Mouse (Mus musculus): ENCODE measurements at regions not wholly inside any gene's neighbourhood (a gene's known extent, or its start where the extent isn't known, plus 50 kb on each side); places are given as distances from the start of the nearest gene placed in this dataset.

DNA sequence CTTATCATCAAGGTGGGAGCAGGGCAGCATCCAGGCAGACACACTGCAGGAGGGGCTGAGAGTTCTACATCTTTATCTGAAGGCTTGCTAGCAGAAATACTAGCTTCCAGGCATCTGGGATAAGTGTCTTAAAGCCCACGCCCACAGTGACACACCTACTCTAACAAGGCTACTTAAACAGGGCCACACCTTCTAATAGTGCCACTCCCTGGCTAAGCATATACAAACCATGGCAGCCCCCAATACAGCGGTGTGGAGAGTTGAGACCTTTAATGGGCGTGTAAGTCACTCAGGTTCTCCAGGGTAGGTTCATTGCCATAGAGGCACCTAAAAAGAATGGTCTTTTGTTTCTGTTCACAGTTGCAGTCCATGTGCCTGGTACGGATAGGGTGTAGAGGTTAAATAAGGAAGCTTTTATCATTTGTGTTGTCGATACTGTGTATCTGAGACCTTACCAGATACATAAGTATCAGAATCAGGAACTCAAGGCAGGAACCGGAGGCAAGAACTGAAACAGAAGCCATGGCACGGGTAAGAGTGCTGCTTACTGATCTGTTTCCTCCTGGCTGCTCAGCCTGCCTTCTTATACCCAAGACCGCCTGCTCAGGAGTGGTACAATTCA is 69.0 kb upstream of the Atrnl1 start:
- no peak for DNase-seq (ENCODE audit: extremely low spot score in 1 of 2, low spot score in 1 of 2)

DNA sequence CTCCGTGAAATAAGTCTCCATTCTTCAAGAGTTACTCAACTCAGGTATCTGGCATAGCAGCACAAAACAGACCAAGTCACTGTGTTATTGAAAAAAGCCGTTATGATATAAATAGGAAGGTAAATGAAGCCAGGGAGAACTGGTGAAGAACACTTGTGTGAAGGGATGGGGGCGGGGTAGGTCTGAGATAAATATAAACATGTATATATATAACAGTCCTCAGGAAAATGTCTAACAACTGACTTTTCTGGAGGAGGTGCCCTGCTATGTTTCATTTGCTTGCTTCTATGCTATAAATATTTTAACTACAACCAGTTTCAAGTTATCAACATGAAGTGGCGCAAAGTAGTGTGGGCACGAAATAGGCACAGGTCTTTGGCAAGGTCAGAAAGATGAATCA is 68.3 kb upstream of the Atrnl1 start:
- peak; percentile 46 to 52 for DNase-seq (ENCODE audit: extremely low spot score in 1 of 2, low spot score in 1 of 2)

DNA sequence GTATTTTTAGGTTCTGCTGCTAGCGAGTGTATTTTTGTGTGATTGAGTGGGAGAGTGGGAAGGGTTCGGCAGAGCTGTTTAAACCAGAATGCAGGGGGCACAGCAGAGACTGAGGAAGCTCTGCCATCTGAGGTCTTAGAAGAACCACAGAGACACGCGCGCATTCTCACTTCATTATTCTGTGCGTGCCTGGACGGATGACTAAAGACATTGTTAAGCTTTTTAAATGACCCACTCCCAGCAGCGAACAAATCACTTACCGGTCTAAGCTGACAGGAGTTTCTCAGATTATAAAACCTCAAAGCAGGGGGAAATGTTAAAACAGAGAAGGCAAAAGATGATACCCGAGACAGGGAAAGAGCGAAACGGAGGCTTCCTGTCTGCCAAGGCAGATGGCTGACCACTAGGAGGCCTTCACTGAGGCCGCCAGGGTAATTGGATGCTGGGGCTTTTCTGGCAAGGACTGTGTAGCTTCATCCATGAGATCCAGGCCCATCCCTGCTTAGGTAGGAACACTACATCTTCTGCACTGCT is 67.1 kb upstream of the Atrnl1 start:
- peak; percentile 81 to 82 for DNase-seq (ENCODE audit: extremely low spot score in 1 of 2, low spot score in 1 of 2)

DNA sequence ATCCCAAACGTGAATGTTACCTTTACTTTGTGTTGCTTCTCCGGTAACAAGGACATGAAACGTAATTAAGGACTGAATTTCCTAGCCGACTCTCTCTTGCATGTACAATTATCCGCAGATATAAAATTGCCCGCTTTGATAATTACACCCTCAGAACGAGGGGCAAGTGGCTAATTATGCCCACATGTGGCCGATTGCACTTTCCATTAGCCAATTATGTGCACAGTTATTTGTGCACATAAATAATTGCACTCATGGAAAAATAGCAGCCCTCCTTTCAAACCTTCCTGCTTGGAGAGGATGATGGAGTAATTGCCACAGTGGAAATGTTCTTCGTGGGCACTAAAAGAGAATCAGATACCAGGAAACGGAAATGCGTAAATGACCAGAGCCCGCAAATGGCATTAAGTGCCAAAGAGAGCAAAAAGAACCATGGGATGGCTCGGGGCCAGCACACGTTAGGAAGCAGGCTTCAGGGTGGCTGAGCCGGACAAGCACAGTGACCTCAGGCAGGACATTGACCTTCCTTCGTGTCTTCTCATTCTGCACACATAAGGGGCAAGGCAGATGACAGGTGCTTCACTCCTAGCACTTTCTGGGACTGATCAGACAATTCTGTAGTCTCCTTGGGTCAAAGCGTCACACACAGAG is 66.5 kb upstream of the Atrnl1 start:
- no peak for DNase-seq (ENCODE audit: extremely low spot score in 1 of 2, low spot score in 1 of 2)

DNA sequence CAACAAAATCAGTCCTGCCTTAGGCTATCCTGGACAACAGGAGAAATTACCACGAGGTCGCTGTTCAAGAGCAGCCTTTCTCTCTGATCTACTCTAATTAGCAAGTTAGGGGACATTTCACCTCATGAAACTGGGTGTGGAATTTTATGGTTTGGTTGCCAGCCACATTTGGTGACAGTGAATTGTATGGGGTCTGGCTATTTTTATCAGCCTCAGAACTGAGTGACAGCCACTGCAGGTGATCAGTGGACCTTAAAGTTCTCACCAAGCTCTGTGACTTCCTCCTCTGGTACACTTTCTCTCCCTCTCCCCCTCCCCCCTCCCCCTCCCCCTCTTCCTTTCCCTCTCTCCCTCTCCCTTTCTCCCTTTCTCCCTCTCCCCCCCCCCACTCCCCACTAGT is 65.8 kb upstream of the Atrnl1 start:
- no peak for DNase-seq (ENCODE audit: extremely low spot score in 1 of 2, low spot score in 1 of 2)

DNA sequence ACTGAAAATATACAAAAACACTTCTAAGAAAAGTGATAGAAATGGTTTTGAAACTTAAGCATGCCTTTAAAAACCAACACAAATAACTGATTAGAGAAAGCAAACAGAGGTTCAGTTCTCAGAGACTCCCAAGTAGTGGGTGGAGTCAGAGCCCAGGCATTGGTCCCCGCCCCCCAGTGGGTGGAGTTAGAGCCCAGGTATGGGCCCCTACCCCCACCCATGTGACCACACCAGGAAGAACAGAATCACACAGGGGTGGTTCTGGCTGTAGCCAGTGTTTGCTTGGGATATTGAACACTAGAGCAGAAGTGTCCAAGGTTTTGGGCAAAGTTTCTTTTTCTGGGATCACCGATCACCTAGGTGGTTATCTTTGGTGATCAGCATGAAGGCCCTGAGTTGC is 64.8 kb upstream of the Atrnl1 start:
- DNase-seq (ENCODE audit: extremely low spot score in 1 of 2, low spot score in 1 of 2): no peak

DNA sequence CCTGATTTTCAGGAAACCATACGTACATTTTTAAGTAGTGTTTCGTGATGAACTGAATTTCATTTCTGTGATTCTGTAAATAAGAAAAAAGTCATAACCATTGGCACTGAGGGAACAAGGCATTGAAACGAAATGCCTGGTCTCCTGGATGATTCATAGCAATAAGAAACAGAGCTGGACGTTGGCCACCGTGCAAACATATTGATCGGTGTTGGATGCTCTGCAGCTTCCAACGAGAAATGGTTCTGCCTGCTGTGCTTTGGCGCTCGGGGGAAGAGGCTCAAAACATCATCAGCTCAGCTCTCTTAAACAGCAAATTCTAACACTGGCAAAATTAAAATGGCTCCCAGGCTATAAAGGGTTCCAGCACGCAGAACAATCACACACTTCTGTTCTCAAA is 64.3 kb upstream of the Atrnl1 start:
- no peak for DNase-seq (ENCODE audit: extremely low spot score in 1 of 2, low spot score in 1 of 2)

DNA sequence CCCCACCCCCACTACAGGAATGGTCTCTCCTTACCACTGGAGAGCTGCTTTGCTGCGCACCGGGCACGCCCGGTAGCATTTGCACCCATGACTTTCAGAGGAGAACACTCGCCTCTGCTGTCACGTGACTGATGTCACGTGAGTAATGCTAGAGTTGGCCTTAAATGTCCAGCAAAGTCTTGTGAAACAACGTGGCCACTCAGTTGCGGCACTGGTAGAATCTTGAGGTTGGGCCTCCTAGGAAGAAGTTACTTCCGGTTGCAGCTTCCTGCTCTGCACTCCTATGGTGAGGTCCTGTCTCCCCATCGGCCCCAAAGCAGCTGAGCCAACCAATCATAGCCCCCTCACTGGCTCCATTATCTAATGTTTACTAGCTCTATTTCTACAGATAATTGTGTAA is 62.7 kb upstream of the Atrnl1 start:
- no peak for DNase-seq (ENCODE audit: extremely low spot score in 1 of 2, low spot score in 1 of 2)

DNA sequence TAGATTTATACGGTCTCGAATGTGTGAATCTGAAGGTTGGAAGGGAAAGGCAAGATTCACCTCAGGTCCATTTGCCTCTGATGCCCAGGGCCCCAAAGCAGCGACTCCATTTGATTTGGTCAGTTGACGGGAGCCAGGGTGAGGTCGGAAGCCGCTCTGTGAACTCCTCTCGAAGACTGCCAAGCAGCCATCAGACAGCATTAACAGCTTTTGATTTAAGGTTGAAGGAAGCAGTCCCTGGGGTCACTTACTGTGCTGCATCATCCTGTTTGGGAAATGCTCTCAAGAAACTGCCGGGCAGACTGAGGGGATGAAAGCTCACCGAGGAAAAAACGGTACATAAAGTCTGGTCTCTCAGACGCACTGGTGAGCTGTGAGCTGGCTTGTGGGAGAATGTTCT is 62.2 kb upstream of the Atrnl1 start:
- no peak for DNase-seq (ENCODE audit: extremely low spot score in 1 of 2, low spot score in 1 of 2)

DNA sequence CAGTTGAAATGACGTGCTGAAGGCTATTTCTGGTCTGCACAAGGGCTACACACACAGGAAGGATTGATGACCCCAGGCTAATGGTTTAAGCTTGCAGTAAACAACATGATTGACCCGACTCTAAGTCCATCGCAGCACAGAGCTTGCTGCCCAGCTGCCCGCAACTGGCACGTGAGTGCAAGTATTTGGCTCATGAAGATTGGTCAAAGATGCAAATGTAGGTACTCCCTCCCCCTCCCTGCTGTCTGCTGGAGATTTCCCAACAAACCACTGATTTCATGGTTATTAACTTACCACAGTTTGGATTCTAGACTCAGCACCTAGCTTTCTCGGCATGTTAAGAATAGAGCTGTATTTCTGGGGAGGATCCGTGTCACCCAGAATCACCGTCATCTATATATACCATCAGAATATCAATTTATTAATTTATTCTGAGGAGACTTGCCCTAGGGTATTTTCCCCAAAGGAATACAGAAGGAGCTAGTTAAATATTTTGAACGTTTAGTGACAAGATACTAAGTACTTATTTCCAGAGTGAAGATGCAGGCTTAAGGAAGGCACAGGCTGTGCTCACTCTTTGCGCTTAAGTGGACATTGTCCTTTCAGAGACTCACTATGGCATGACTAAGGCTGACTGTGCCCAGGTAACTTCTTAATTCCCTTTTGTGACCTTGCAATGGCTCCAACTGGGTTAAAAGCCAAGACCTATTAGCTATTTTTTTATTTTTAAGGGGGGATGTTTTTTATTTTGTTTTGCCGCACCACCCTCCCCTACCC is 57.7 kb upstream of the Atrnl1 start:
- DNase-seq (ENCODE audit: extremely low spot score in 1 of 2, low spot score in 1 of 2): no peak

DNA sequence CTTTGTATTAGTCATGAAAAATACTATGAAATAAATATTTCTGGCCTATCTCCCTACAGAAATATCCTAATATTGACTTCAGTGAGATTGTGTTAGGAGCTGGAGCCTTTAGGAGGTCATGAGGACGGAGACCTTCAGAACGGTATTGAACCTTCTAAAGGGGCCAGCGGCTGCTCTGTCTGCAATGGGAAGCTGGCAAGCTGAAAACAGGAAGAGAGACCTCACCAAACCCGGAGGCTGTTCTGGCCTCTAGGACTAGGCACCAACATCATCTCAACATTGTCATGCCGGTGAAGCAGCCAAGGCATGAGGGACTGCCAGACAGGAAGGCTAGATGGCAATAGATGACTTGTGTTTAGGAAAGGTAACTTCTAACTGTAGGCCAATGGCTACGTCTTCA is 56.7 kb upstream of the Atrnl1 start:
- no peak for DNase-seq (ENCODE audit: extremely low spot score in 1 of 2, low spot score in 1 of 2)

DNA sequence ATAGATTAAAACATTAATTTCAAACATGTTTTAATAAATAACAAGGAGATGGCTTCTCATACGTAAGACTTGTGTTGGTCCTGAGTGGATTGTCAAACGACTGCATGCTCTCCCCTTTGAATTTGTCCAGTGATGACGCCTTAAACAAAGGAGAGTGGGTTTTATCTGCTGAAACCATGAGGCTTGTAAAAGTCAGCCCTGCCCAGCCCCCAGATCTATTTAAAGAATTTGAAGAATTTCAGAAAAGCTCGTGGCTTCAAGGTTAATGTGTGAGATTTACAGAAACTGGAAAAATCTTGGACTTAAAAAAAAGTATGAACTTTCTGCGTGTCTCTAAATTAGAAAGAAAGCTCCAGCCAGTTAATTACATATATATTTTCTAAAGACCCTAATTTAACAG is 55.5 kb upstream of the Atrnl1 start:
- DNase-seq (ENCODE audit: extremely low spot score in 1 of 2, low spot score in 1 of 2): no peak

DNA sequence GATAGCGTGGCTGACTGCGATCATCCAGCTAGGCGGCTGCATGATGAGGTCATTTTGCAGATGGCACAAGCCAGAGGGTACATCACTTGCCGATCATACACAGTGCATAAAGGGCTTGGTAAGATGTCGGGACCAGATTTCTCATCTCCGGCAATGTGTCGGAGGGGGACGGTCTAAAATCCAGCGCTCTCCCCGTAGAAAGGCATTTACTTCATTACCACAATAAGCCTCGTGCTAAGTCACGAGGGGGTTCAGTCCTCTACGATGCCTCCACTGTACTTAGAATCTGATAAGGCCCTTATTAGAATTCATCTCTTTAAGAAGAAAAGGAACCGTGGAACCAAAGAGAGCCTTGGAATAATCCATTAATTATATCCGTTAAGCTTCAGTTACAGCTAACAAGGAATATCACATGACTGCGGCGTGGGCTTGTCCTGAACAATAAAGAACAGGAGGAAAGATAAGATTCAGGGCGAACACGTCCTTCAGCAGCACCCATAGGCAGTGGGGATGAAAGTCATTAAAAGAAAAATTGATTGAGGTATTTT is 52.3 kb upstream of the Atrnl1 start:
- no peak for DNase-seq (ENCODE audit: extremely low spot score in 1 of 2, low spot score in 1 of 2)

DNA sequence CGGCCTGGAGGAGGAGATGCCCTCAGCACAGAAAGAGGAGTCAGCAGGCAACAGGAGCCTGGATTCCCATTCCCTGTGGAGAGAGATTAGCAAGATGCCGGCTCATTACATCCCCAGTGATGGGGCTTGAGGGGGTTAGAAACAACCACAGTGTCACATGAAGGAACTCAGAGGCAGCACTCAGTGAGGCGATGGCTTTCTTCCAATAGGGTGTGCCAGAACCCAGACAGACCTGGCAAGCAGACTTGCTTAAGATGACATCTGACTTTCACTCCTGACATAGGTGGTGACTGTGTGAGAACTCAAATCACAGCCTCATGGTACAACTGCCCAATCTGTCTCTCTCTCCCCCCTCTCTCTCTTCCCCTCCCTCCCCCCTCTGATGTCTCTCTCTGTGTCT is 50.1 kb upstream of the Atrnl1 start:
- no peak for DNase-seq (ENCODE audit: extremely low spot score in 1 of 2, low spot score in 1 of 2)

Data from frontal cortex, adult 2 months (tissue).